Mouse (Mus musculus) intestine, embryonic 14.5 days (tissue): ENCODE measurements at regions not wholly inside any gene's neighbourhood (a gene's known extent, or its start where the extent isn't known, plus 50 kb on each side); places are given as distances from the start of the nearest gene placed in this dataset.

Experiments
- ATAC-seq: fragments of 200-750 bp; cut with Nextera tagmentation; replicated peaks from 2 replicates; pipeline ENCODE4 v1.8.0; 2017; ENCODE audit warnings: low read depth, moderate number of reproducible peaks, moderate TSS enrichment, moderate library complexity; ENCODE audit not compliant: low FRiP score, low TSS enrichment
- DNase-seq: peaks from one replicate; pipeline ENCODE4 v3.0.0-alpha.2; 2018; ENCODE audit warnings: low spot score
- H3K27ac ChIP-seq: fragments of 300-500 bp; sonication (generic); 2 replicates; pipeline ENCODE4 v1.5.1; 2014; ENCODE audit warnings: low read depth, mild to moderate bottlenecking, control low read depth
- H3K27me3 ChIP-seq: fragments of 300-500 bp; sonication (generic); replicated peaks from 2 replicates; pipeline ENCODE4 v1.6.1; 2014; ENCODE audit warnings: low read length, control low read depth; ENCODE audit not compliant: control insufficient read depth, insufficient read depth
- H3K36me3 ChIP-seq: fragments of 300-500 bp; sonication (generic); 2 replicates; pipeline ENCODE4 v1.6.1; 2014; ENCODE audit warnings: low read length, control low read depth; ENCODE audit not compliant: control insufficient read depth, insufficient read depth
- H3K4me1 ChIP-seq: fragments of 300-500 bp; sonication (generic); replicated peaks from 2 replicates; pipeline ENCODE4 v1.6.1; 2014; ENCODE audit warnings: low read length, control low read depth, mixed read lengths; ENCODE audit not compliant: control insufficient read depth, insufficient read depth
- H3K4me2 ChIP-seq: fragments of 300-500 bp; sonication (generic); 2 replicates; pipeline ENCODE4 v1.6.1; 2014; ENCODE audit warnings: low read length
- H3K4me3 ChIP-seq: fragments of 300-500 bp; sonication (generic); 2 replicates; pipeline ENCODE4 v1.5.1; 2014; ENCODE audit warnings: low read depth, low read length, control low read depth, mixed read lengths
- H3K9ac ChIP-seq: fragments of 300-500 bp; sonication (generic); 2 replicates; pipeline ENCODE4 v1.6.1; 2014; ENCODE audit warnings: mild to moderate bottlenecking, low read length
- H3K9me3 ChIP-seq: fragments of 300-500 bp; sonication (generic); 2 replicates; pipeline ENCODE4 v1.6.1; 2016; ENCODE audit warnings: low read length, control low read depth; ENCODE audit not compliant: control insufficient read depth
- WGBS: fragments of 180-500 bp; shearing (Covaris S2); extraction: QIAGEN DNeasy Blood & Tissue Kit; methylation state at CpG from one replicate; pipeline ENCODE4 v1.1.7; 2014; 5-methylcytosine and 5-hydroxymethylcytosine counted together

DNA sequence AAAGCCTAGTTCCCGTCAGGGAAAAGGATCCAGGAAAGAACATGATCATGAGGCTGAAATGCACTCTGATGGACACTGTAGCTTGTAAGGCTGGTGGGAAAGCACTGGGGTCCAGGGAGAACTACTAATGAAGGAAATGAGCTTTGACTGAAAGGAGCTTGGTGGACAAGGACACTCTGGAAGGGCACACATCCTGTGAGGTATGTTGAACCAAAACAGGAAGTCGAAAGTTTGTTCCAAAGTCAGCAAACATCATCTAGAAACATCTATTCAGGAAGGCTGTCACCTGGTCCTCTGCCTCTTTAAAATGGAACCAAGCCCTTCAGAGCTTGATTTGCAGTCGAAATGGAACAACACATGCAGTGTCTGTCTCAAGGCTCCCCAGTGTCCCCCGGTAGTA is 143.1 kb downstream of the Hlx start:
- no peak overlapping the region for H3K27ac ChIP-seq
- no peak for ATAC-seq
- no peaks in the 10 kb centered on the region for H3K36me3 ChIP-seq
- DNase-seq = no peak
- H3K4me3 ChIP-seq = no peak overlapping the region
- H3K9me3 ChIP-seq = no peaks in the 10 kb centered on the region
- no peaks in the 10 kb centered on the region for H3K27me3 ChIP-seq
- H3K4me2 ChIP-seq = no peak overlapping the region
- no peak overlapping the region for H3K9ac ChIP-seq
- H3K4me1 ChIP-seq = peaks cover 10% of the 10 kb centered on the region; the same call in 1 of the 2 replicates
- WGBS = 78% methylated on average over 4 of the region's 4 CpGs

DNA sequence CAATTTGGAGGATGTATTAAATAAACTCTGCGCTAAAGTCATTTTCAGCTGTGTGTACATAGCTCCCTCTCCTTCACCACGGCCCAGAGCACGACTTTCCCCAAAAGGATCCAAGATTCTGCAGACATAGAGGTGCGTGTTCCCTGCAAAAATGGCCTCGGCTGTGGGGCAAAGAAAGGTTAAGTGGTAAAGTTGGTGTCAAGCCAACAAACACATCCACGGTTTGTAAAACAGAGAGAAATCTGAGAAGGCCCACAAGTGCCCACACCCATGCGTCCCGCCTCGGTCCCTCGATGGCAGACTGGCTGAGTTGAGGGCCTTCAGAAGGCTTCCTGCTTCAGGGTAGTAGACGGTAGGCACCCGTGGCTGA is 147.9 kb downstream of the Hlx start:
- ATAC-seq = no peak

DNA sequence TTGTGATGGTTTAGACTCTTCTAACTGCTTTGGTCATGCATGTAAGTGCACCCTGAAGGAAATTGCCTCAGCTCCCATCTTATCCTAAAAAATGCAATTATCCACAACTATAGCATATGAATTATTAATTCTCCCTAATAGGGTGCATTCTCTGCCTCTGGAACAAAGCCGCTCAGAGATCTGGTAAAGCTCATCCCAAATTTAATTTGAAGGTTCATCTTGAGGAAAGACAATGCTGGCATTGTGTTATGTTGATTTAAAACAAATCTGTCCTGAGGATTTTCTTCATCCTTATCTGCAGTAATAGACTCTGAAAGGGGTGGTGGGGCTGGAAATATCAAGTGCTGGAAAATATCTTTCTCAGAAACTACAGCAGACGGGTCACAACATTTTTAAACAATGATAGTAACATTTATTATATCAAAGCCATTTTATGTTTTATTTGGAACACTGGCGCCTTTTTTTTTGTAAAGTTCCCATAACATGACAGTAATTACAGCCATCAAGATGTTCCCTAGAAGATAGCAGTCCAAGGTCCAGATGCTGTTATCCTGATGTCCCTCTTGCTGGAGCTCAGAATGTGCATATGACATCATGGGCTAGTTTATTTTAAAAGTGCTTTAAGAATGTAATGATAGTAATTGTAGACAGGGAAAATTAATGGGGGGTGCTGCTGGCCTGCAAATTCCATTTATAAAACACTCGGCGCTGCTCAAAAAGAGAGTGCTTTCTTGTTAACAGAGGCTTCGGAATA is 148.5 kb downstream of the Hlx start:
- no peaks in the 10 kb centered on the region for H3K27me3 ChIP-seq
- DNase-seq (no peak), ATAC-seq (peak; percentile 79; the same call in 1 of the 2 replicates)
- no peak overlapping the region for H3K4me2 ChIP-seq
- H3K4me1 ChIP-seq = peaks cover 24% of the 10 kb centered on the region
- no peak overlapping the region for H3K4me3 ChIP-seq
- peak overlapping the region; percentile 78 for H3K27ac ChIP-seq
- H3K36me3 ChIP-seq = no peaks in the 10 kb centered on the region
- no peak overlapping the region for H3K9ac ChIP-seq
- no peaks in the 10 kb centered on the region for H3K9me3 ChIP-seq
- 29% methylated on average over 6 of the region's 6 CpGs for WGBS

More for the DNA sequence above, 147.9 kb downstream of the Hlx start:
- H3K4me2 ChIP-seq = no peak overlapping the region
- no peaks in the 10 kb centered on the region for H3K36me3 ChIP-seq
- H3K9ac ChIP-seq = no peak overlapping the region
- DNase-seq = peak; percentile 70
- H3K4me1 ChIP-seq = peaks cover 24% of the 10 kb centered on the region
- H3K4me3 ChIP-seq = no peak overlapping the region
- peak overlapping the region; percentile 78 for H3K27ac ChIP-seq
- no peaks in the 10 kb centered on the region for H3K27me3 ChIP-seq
- 28% methylated on average over 12 of the region's 12 CpGs for WGBS
- no peaks in the 10 kb centered on the region for H3K9me3 ChIP-seq

DNA sequence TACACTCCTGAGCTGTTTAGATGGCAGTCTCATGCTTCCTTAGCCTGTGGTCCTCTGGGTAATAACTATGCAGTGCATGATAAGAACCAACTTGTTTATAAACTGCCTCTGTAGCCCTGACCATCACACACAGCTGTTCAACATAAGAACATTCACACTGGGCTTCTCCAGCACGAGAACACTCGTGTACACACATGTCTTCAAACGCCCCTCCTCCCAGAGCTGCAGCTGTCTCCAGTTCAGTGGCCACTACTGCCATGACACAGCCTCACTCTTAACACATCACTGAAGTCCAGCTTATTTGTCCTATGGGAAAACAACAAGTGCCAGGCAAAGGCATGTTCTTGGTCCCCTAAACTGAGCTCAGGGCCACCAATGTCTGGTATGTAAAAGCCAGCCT is 152.9 kb downstream of the Hlx start:
- DNase-seq = no peak

DNA sequence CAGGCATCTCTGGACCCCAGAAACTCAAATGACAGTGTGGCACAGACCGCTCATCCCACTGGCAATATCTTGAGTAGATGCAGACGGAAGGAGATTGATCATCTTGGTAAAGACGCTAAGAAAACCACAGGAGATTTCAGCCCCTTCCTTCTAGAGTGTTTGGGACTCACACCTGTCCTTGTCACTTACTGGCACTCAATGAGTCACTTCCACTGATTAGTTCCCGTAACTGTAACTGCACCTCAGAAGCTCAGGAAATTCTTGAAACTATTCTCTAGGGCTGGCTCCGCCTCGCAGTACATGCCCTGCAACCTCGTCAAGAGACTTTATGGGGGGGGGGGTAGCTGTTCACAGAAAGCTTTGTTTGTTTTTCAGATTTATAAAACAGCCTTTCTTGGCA is 155.9 kb downstream of the Hlx start:
- ATAC-seq (no peak), DNase-seq (no peak)
- Histone ChIP-seq H3K4me1 (peaks cover 2% of the 10 kb centered on the region; the same call in 1 of the 2 replicates), H3K9me3 (0 out of 2 replicates have a peak, but pooled peaks cover 3% of the 10 kb centered on the region), H3K4me2 (no peak overlapping the region), H3K27me3 (no peaks in the 10 kb centered on the region), H3K36me3 (no peaks in the 10 kb centered on the region), H3K27ac (no peak overlapping the region), H3K9ac (no peak overlapping the region), H3K4me3 (no peak overlapping the region)
- WGBS = 75% methylated on average over 7 of the region's 7 CpGs

More for the DNA sequence above, 152.9 kb downstream of the Hlx start:
- Histone ChIP-seq H3K27ac (no peak overlapping the region), H3K27me3 (no peaks in the 10 kb centered on the region), H3K36me3 (no peaks in the 10 kb centered on the region), H3K9ac (no peak overlapping the region), H3K9me3 (0 out of 2 replicates have a peak, but pooled peaks cover 3% of the 10 kb centered on the region), H3K4me3 (no peak overlapping the region), H3K4me2 (no peak overlapping the region), H3K4me1 (peaks cover 17% of the 10 kb centered on the region)
- no peak for ATAC-seq
- 79% methylated on average over 3 of the region's 3 CpGs for WGBS

DNA sequence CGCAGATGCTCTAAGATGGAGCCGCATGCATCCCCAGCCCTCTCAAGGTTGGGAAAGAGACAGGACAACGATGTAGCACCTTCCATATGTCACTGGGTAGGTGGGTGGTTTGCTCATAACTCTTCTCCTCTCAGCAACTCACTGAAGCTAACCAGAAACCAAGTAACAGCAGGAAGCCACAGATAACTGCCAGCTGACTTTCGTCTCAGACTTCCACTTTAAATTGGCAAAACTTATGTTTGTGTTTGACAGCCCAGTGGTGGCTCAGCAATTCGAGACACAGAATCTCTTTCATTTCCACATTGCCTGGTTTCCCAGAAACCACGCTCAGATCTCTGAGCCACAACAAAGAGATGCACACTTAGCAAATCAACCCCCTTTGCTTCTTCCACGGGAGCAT is 159.1 kb downstream of the Hlx start:
- Histone ChIP-seq H3K9me3 (0 out of 2 replicates have a peak, but pooled peaks cover 3% of the 10 kb centered on the region), H3K36me3 (no peaks in the 10 kb centered on the region), H3K9ac (no peak overlapping the region), H3K27ac (no peak overlapping the region), H3K27me3 (no peaks in the 10 kb centered on the region), H3K4me1 (no peaks in the 10 kb centered on the region; the same call in 1 of the 2 replicates), H3K4me3 (no peak overlapping the region), H3K4me2 (no peak overlapping the region)
- 48% methylated on average over 7 of the region's 7 CpGs for WGBS
- DNase-seq = no peak
- ATAC-seq = no peak

DNA sequence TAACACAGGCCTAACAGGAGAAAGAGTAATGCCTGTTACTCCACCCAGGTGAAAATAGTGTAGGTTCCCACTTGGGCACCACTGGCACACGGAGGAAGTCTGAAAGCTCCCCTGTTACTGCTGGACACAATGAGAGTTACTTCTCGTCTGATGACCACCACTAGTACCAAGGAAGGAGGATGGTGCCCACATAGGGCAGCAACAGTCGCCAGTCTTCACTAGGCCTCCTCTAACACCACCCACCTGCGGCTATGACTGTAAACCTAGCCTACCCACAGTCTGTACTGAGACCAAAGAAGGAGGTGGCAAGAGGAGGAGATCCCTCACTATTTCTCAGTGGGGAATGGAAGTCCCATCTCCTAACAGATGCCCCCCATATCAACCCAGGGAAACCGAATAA is 161.7 kb downstream of the Hlx start:
- no peak overlapping the region for H3K4me3 ChIP-seq
- WGBS = 90% methylated on average over 5 of the region's 5 CpGs
- no peak overlapping the region for H3K27ac ChIP-seq
- H3K4me1 ChIP-seq = no peaks in the 10 kb centered on the region; the same call in 1 of the 2 replicates
- no peak for DNase-seq
- ATAC-seq = no peak
- H3K4me2 ChIP-seq = no peak overlapping the region
- H3K9me3 ChIP-seq = no peaks in the 10 kb centered on the region
- H3K36me3 ChIP-seq = no peaks in the 10 kb centered on the region
- no peaks in the 10 kb centered on the region for H3K27me3 ChIP-seq
- H3K9ac ChIP-seq = no peak overlapping the region

DNA sequence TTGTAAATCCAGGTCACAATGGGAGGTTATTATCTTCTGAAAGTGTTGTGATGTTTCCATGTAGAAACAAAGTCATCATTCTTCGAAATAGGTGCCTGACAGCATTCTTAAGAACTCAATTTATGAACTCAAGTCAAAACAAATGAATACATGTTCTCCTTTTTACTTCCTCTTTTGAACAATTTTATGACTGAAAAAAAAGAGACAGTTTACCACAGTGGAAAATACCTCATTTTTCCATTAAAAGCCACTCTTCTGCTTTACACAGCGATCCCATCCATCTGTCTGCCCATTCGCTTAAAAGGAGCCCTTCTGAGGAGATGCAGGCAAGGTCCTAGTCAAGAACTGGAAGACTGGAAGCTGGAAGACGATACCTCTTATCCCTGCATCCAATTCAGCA is 169.5 kb downstream of the Hlx start:
- H3K4me1 ChIP-seq = no peaks in the 10 kb centered on the region
- no peak for DNase-seq
- H3K4me2 ChIP-seq = no peak overlapping the region
- H3K36me3 ChIP-seq = no peaks in the 10 kb centered on the region
- no peak for ATAC-seq
- no peaks in the 10 kb centered on the region for H3K9me3 ChIP-seq
- H3K4me3 ChIP-seq = no peak overlapping the region
- no peak overlapping the region for H3K27ac ChIP-seq
- 84% methylated on average over 4 of the region's 4 CpGs for WGBS
- H3K27me3 ChIP-seq = no peaks in the 10 kb centered on the region
- H3K9ac ChIP-seq = no peak overlapping the region

DNA sequence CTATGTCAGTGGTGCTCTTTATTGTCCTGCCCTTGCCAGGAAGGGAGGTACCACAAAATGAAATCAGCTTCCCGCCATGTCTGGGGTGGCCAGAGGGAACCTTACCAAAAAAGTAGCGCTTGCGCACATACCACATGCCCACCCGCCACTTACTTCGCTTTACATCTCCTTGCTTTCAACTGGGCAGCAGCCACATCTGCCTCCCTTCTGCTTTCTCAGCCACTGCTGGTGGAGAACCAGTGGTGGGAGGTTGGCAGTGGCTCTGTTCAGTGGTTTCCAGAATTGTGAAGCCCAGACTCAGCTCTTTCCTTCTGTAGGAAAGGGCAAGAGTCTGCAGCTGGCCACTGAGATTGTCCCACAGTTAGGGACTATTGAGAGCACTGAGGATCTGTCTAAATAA is 170.2 kb downstream of the Hlx start:
- no peak for ATAC-seq

More for the DNA sequence above, 170.2 kb downstream of the Hlx start:
- 95% methylated on average over 5 of the region's 5 CpGs for WGBS
- Histone ChIP-seq H3K4me3 (no peak overlapping the region), H3K4me2 (no peak overlapping the region), H3K9ac (no peak overlapping the region), H3K27me3 (no peaks in the 10 kb centered on the region), H3K9me3 (no peaks in the 10 kb centered on the region), H3K36me3 (no peaks in the 10 kb centered on the region), H3K4me1 (no peaks in the 10 kb centered on the region), H3K27ac (no peak overlapping the region)
- no peak for DNase-seq
